Mouse (Mus musculus): ENCODE results near the gene Cep83. TPM values are rescaled to one million over a fixed set of nuclear protein-coding genes. Genes with fewer than 3 reads are reported as not detected.

Gene Cep83
- polyA plus RNA-seq, 1 experiment from 2014 or later = 15.5 TPM

- Histone ChIP-seq H3K36me3 (peaks cover 15% of the 10 kb centered on the region), H3K4me2 (no peak overlapping the region), H3K27ac (replicated peaks) (no peak overlapping the region), H3K4me1 (no peaks in the 10 kb centered on the region), H3K9me3 (no peaks in the 10 kb centered on the region), H3K27me3 (replicated peaks) (no peaks in the 10 kb centered on the region), H3K4me3 (no peak overlapping the region), H3K9ac (no peak overlapping the region)
- WGBS = 88% methylated on average over 4 of the region's 4 CpGs
- ATAC-seq (ENCODE audit: extremely low read depth, insufficient number of reproducible peaks, low FRiP score, low TSS enrichment) = no peak
These were observed 90.9 kb downstream of the Cep83 start for GRCm38 (mm10) chr10:94779319-94779718.

- no peak overlapping the region for H3K27ac ChIP-seq (replicated peaks)
- no peaks in the 10 kb centered on the region for H3K27me3 ChIP-seq (replicated peaks)
- no peak for ATAC-seq (ENCODE audit: extremely low read depth, insufficient number of reproducible peaks, low FRiP score, low TSS enrichment)
- H3K9me3 ChIP-seq = no peaks in the 10 kb centered on the region
- peaks cover 14% of the 10 kb centered on the region for H3K36me3 ChIP-seq
- H3K4me1 ChIP-seq = no peaks in the 10 kb centered on the region
- 66% methylated on average over 3 of the region's 3 CpGs for WGBS
- H3K4me3 ChIP-seq = no peak overlapping the region
- H3K9ac ChIP-seq = no peak overlapping the region
- no peak overlapping the region for H3K4me2 ChIP-seq
These were observed 92.3 kb downstream of the Cep83 start for GRCm38 (mm10) chr10:94780618-94781262.

GRCm38 (mm10) chr10:94789205-94789604, 100.8 kb downstream of the Cep83 start:
- ATAC-seq (ENCODE audit: extremely low read depth, insufficient number of reproducible peaks, low FRiP score, low TSS enrichment) = peak; percentile 54; the same call in 1 of the 2 replicates
- peak overlapping the region; percentile 60 for H3K27ac ChIP-seq (replicated peaks)
- H3K9me3 ChIP-seq = no peaks in the 10 kb centered on the region
- 25% methylated on average over 3 of the region's 3 CpGs for WGBS
- peak overlapping the region; percentile 45 for H3K9ac ChIP-seq
- no peak overlapping the region for H3K4me3 ChIP-seq
- H3K36me3 ChIP-seq = peaks cover 40% of the 10 kb centered on the region
- H3K27me3 ChIP-seq (replicated peaks) = no peaks in the 10 kb centered on the region
- no peak overlapping the region for H3K4me2 ChIP-seq
- peaks cover 8% of the 10 kb centered on the region for H3K4me1 ChIP-seq

GRCm38 (mm10) chr10:94793914-94794313, 105.5 kb downstream of the Cep83 start:
- Histone ChIP-seq H3K27ac (replicated peaks) (no peak overlapping the region), H3K27me3 (replicated peaks) (no peaks in the 10 kb centered on the region), H3K4me1 (peaks cover 14% of the 10 kb centered on the region), H3K36me3 (peaks cover 40% of the 10 kb centered on the region), H3K9me3 (no peaks in the 10 kb centered on the region), H3K4me3 (no peak overlapping the region), H3K9ac (no peak overlapping the region), H3K4me2 (no peak overlapping the region)
- no peak for ATAC-seq (ENCODE audit: extremely low read depth, insufficient number of reproducible peaks, low FRiP score, low TSS enrichment)
- WGBS = 90% methylated on average over 3 of the region's 3 CpGs

GRCm38 (mm10) chr10:94794666-94795244, 106.3 kb downstream of the Cep83 start:
- WGBS = 89% methylated on average over 5 of the region's 5 CpGs
- no peaks in the 10 kb centered on the region for H3K27me3 ChIP-seq (replicated peaks)
- peaks cover 34% of the 10 kb centered on the region for H3K36me3 ChIP-seq
- H3K4me2 ChIP-seq = no peak overlapping the region
- no peak overlapping the region for H3K9ac ChIP-seq
- peaks cover 15% of the 10 kb centered on the region for H3K4me1 ChIP-seq
- ATAC-seq (ENCODE audit: extremely low read depth, insufficient number of reproducible peaks, low FRiP score, low TSS enrichment) = no peak
- H3K27ac ChIP-seq (replicated peaks) = no peak overlapping the region
- H3K9me3 ChIP-seq = no peaks in the 10 kb centered on the region
- H3K4me3 ChIP-seq = no peak overlapping the region

GRCm38 (mm10) chr10:94798128-94798527, 109.7 kb downstream of the Cep83 start:
- Histone ChIP-seq H3K36me3 (peaks cover 19% of the 10 kb centered on the region), H3K9me3 (no peaks in the 10 kb centered on the region), H3K27me3 (replicated peaks) (no peaks in the 10 kb centered on the region), H3K4me1 (peaks cover 32% of the 10 kb centered on the region), H3K9ac (no peak overlapping the region), H3K4me2 (no peak overlapping the region), H3K27ac (replicated peaks) (no peak overlapping the region), H3K4me3 (no peak overlapping the region)
- WGBS = 33% methylated on average over 5 of the region's 5 CpGs
- ATAC-seq (ENCODE audit: extremely low read depth, insufficient number of reproducible peaks, low FRiP score, low TSS enrichment) = no peak

- 36% methylated on average over 2 of the region's 2 CpGs for WGBS
These were observed 111.2 kb downstream of the Cep83 start for GRCm38 (mm10) chr10:94799485-94800239.

GRCm38 (mm10) chr10:94800677-94801354, 112.4 kb downstream of the Cep83 start:
- H3K4me3 ChIP-seq = no peak overlapping the region
- H3K27me3 ChIP-seq (replicated peaks) = no peaks in the 10 kb centered on the region
- WGBS = 46% methylated on average over 7 of the region's 7 CpGs
- H3K27ac ChIP-seq (replicated peaks) = peak overlapping the region; percentile 41
- ATAC-seq (ENCODE audit: extremely low read depth, insufficient number of reproducible peaks, low FRiP score, low TSS enrichment) = 0 out of 2 replicates have a peak, but pooled peaks have one; percentile 28
- H3K9me3 ChIP-seq = no peaks in the 10 kb centered on the region
- no peak overlapping the region for H3K4me2 ChIP-seq
- peaks cover 50% of the 10 kb centered on the region for H3K4me1 ChIP-seq
- no peak overlapping the region for H3K9ac ChIP-seq
- peaks cover 7% of the 10 kb centered on the region for H3K36me3 ChIP-seq

More at GRCm38 (mm10) chr10:94799485-94800239, 111.2 kb downstream of the Cep83 start:
- Histone ChIP-seq H3K4me3 (no peak overlapping the region), H3K27ac (replicated peaks) (no peak overlapping the region), H3K4me2 (no peak overlapping the region), H3K4me1 (peaks cover 45% of the 10 kb centered on the region), H3K9ac (no peak overlapping the region), H3K27me3 (replicated peaks) (no peaks in the 10 kb centered on the region), H3K36me3 (peaks cover 11% of the 10 kb centered on the region), H3K9me3 (no peaks in the 10 kb centered on the region)
- no peak for ATAC-seq (ENCODE audit: extremely low read depth, insufficient number of reproducible peaks, low FRiP score, low TSS enrichment)

GRCm38 (mm10) chr10:94804029-94804908, 115.8 kb downstream of the Cep83 start:
- Histone ChIP-seq H3K27me3 (replicated peaks) (no peaks in the 10 kb centered on the region), H3K4me3 (no peak overlapping the region), H3K4me1 (peaks cover 40% of the 10 kb centered on the region), H3K9me3 (no peaks in the 10 kb centered on the region), H3K27ac (replicated peaks) (no peak overlapping the region), H3K36me3 (no peaks in the 10 kb centered on the region), H3K9ac (no peak overlapping the region), H3K4me2 (no peak overlapping the region)
- no peak for ATAC-seq (ENCODE audit: extremely low read depth, insufficient number of reproducible peaks, low FRiP score, low TSS enrichment)
- 52% methylated on average over 10 of the region's 10 CpGs for WGBS

- ATAC-seq (ENCODE audit: extremely low read depth, insufficient number of reproducible peaks, low FRiP score, low TSS enrichment) = no peak
- 86% methylated on average over 1 of the region's 1 CpGs for WGBS
- Histone ChIP-seq H3K4me3 (no peak overlapping the region), H3K9me3 (no peaks in the 10 kb centered on the region), H3K27ac (replicated peaks) (no peak overlapping the region), H3K9ac (no peak overlapping the region), H3K36me3 (no peaks in the 10 kb centered on the region), H3K27me3 (replicated peaks) (no peaks in the 10 kb centered on the region), H3K4me1 (peaks cover 35% of the 10 kb centered on the region), H3K4me2 (no peak overlapping the region)
These were observed 116.4 kb downstream of the Cep83 start for GRCm38 (mm10) chr10:94804909-94805220.

Measured in heart, embryonic 13.5 days (tissue).